Mouse (Mus musculus) ES-E14 (cell line): ENCODE measurements around the gene Tagln3.
A peak's percentile ranks its signal among the peaks of the same experiment; 100 is the strongest.

Experiments
- CHD2 ChIP-seq: IDR thresholded peaks from 2 replicates; pipeline ENCODE4 v1.6.1; 2014; ENCODE audit warnings: mild to moderate bottlenecking, low read depth, low read length, inconsistent platforms
- HCFC1 ChIP-seq: IDR thresholded peaks from 2 replicates; pipeline ENCODE4 v1.6.1; 2012; ENCODE audit warnings: low read length, inconsistent platforms, borderline replicate concordance; ENCODE audit not compliant: insufficient read depth
- MAFK ChIP-seq: IDR thresholded peaks from 2 replicates; pipeline ENCODE4 v1.6.1; 2014; ENCODE audit warnings: mild to moderate bottlenecking, low read depth, low read length, inconsistent platforms; ENCODE audit not compliant: insufficient read depth
- ZC3H11A ChIP-seq: IDR thresholded peaks from 2 replicates; pipeline ENCODE4 v1.6.1; 2012; ENCODE audit warnings: low read depth, mild to moderate bottlenecking, inconsistent platforms, low read length, borderline replicate concordance
- ZNF384 ChIP-seq: IDR thresholded peaks from 2 replicates; pipeline ENCODE4 v1.6.1; 2012; ENCODE audit warnings: low read depth, low read length, inconsistent platforms

DNA sequence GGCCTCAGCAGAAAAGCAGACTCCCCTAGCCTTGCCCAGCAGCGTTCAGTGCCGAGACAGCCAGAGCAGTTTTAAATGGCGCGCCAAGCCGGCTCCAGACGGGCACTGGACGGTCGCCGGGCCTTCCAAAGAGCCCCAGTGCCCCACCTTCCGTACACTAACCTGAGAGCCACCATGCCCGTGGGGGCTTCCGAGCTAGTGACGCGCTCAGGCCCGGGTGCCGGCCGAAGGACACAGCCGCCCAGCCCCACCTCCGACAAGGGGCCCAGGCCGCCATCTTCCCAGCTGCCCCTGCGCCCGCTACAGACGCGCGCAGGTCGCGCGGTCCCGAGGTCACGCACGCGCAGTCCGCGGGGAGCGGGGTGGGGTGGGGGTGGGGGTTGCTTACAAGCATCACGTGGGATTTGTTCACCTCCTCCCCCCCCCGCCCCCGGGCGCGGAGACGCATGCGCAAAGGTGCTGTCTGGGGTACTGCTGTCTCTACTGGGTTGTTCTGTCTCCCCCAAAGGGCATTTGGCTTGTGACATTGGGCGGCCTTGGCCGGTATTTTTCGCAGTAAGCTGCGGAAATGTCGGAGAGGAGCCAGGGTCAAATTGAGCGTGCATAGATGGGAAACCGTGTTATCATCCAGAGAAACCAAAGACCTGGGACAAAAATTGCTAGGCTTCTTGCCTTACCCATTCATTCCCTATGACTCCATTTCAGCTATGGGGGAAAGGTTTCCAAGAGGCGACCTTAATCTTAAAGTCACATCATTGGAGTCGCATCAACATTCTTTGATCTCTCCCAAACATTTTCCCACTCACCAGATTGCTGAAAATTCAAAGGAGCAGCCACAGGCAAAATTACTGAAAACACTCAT is 18.4 kb upstream of the Tagln3 start, which contains the start of gene Abhd10:
- TF ChIP-seq HCFC1 (peak; percentile 60; the same call in 1 of the 2 replicates), CHD2 (no peak), ZC3H11A (no peak), ZNF384 (no peak), MAFK (no peak)
